Mouse (Mus musculus): ENCODE measurements at regions not wholly inside any gene's neighbourhood (a gene's known extent, or its start where the extent isn't known, plus 50 kb on each side); places are given as distances from the start of the nearest gene placed in this dataset.

DNA sequence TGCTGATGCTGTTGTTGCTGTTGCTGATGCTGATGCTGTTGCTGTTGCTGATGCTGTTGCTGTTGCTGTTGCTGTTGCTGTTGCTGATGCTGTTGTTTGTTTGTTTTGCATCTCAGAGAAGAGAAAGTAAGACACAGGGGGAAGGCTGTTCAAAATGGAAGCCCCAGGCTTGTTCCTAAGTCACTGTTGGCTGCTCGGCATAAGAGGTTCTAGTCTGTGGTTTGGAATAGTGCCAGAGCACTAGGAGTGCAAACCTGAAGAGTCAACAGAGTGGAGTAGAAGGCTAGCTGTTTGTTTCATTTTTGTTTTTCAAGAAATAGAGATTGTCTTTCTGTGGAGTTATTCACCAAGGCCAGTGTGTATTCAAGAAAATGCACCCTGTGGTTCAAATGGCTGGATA lies 75.1 kb upstream of the Nkx2-2 start:
- no peaks in the 10 kb centered on the region for H3K4me1 ChIP-seq (replicated peaks; ENCODE audit: control insufficient read depth, insufficient read depth, low read length)
- H3K36me3 ChIP-seq (ENCODE audit: control insufficient read depth, insufficient read depth, low read length), result no peaks in the 10 kb centered on the region
- no peak overlapping the region for H3K27ac ChIP-seq (ENCODE audit: control insufficient read depth, insufficient read depth, low read length)
- no peak for DNase-seq
- no peak overlapping the region for H3K4me3 ChIP-seq (ENCODE audit: control insufficient read depth, insufficient read depth, low read length)
- no peaks in the 10 kb centered on the region for H3K27me3 ChIP-seq (ENCODE audit: control insufficient read depth, insufficient read depth, low read length)
- WGBS, result 0% methylated on average over 1 of the region's 1 CpGs
- TF ChIP-seq POLR2A (IDR thresholded peaks at IDR 0.05; ENCODE audit: control insufficient read depth, extremely low read depth, insufficient read depth, low read length, poor library complexity), result no peak
- TF ChIP-seq CTCF (IDR thresholded peaks at IDR 0.05; ENCODE audit: borderline replicate concordance, control insufficient read depth, extremely low read depth, insufficient read depth, low read length, poor library complexity), result no peak

- DNase-seq, result no peak
- Histone ChIP-seq H3K27me3 (ENCODE audit: control insufficient read depth, insufficient read depth, low read length) (no peaks in the 10 kb centered on the region), H3K4me3 (ENCODE audit: control insufficient read depth, insufficient read depth, low read length) (no peak overlapping the region), H3K27ac (ENCODE audit: control insufficient read depth, insufficient read depth, low read length) (no peak overlapping the region), H3K4me1 (replicated peaks; ENCODE audit: control insufficient read depth, insufficient read depth, low read length) (no peaks in the 10 kb centered on the region), H3K36me3 (ENCODE audit: control insufficient read depth, insufficient read depth, low read length) (no peaks in the 10 kb centered on the region)
- 93% methylated on average over 5 of the region's 5 CpGs for WGBS
- no peak for TF ChIP-seq POLR2A (IDR thresholded peaks at IDR 0.05; ENCODE audit: control insufficient read depth, extremely low read depth, insufficient read depth, low read length, poor library complexity)
- TF ChIP-seq CTCF (IDR thresholded peaks at IDR 0.05; ENCODE audit: borderline replicate concordance, control insufficient read depth, extremely low read depth, insufficient read depth, low read length, poor library complexity), result no peak
Measured at GRCm38 (mm10) chr2:147267901-147268300, 73.9 kb upstream of the Nkx2-2 start.

- TF ChIP-seq POLR2A (IDR thresholded peaks at IDR 0.05; ENCODE audit: control insufficient read depth, extremely low read depth, insufficient read depth, low read length, poor library complexity), result no peak
- no peak for TF ChIP-seq CTCF (IDR thresholded peaks at IDR 0.05; ENCODE audit: borderline replicate concordance, control insufficient read depth, extremely low read depth, insufficient read depth, low read length, poor library complexity)
- WGBS, result 96% methylated on average over 3 of the region's 3 CpGs
- Histone ChIP-seq H3K4me3 (ENCODE audit: control insufficient read depth, insufficient read depth, low read length) (no peak overlapping the region), H3K27me3 (ENCODE audit: control insufficient read depth, insufficient read depth, low read length) (no peaks in the 10 kb centered on the region), H3K27ac (ENCODE audit: control insufficient read depth, insufficient read depth, low read length) (no peak overlapping the region), H3K36me3 (ENCODE audit: control insufficient read depth, insufficient read depth, low read length) (no peaks in the 10 kb centered on the region), H3K4me1 (replicated peaks; ENCODE audit: control insufficient read depth, insufficient read depth, low read length) (no peaks in the 10 kb centered on the region)
- no peak for DNase-seq
Measured at GRCm38 (mm10) chr2:147267257-147267656, 73.2 kb upstream of the Nkx2-2 start.

DNA sequence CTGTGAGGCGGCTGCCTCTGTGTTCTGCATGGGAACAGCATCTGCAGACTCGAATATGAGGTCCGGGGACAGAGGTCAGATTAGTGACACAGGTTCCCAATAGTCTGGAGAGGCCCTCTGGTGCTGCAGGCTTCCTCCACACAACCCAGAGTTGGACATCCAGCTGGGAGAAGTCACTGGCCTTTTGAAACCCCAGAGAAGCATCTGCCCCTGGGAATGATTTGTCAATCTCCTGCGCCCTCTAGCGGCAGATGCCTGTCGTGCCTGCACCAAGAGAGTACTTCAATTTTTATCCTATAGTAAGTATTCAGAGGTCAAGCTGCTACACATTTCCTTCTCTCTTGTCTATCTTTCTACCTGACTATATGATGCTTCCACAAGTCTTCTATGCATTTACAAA lies 62.7 kb upstream of the Nkx2-2 start:
- H3K4me1 ChIP-seq (replicated peaks; ENCODE audit: control insufficient read depth, insufficient read depth, low read length), result no peaks in the 10 kb centered on the region
- peak; percentile 49 for DNase-seq
- H3K27ac ChIP-seq (ENCODE audit: control insufficient read depth, insufficient read depth, low read length), result no peak overlapping the region
- no peak overlapping the region for H3K4me3 ChIP-seq (ENCODE audit: control insufficient read depth, insufficient read depth, low read length)
- H3K36me3 ChIP-seq (ENCODE audit: control insufficient read depth, insufficient read depth, low read length), result no peaks in the 10 kb centered on the region
- no peaks in the 10 kb centered on the region for H3K27me3 ChIP-seq (ENCODE audit: control insufficient read depth, insufficient read depth, low read length)
- TF ChIP-seq POLR2A (IDR thresholded peaks at IDR 0.05; ENCODE audit: control insufficient read depth, extremely low read depth, insufficient read depth, low read length, poor library complexity) (no peak), CTCF (IDR thresholded peaks at IDR 0.05; ENCODE audit: borderline replicate concordance, control insufficient read depth, extremely low read depth, insufficient read depth, low read length, poor library complexity) (0 out of 2 replicates have a peak, but pooled peaks have one; percentile 65)
- 30% methylated on average over 6 of the region's 6 CpGs for WGBS

- Histone ChIP-seq H3K27ac (ENCODE audit: control insufficient read depth, insufficient read depth, low read length) (no peak overlapping the region), H3K36me3 (ENCODE audit: control insufficient read depth, insufficient read depth, low read length) (no peaks in the 10 kb centered on the region), H3K4me1 (replicated peaks; ENCODE audit: control insufficient read depth, insufficient read depth, low read length) (no peaks in the 10 kb centered on the region), H3K4me3 (ENCODE audit: control insufficient read depth, insufficient read depth, low read length) (no peak overlapping the region), H3K27me3 (ENCODE audit: control insufficient read depth, insufficient read depth, low read length) (no peaks in the 10 kb centered on the region)
- TF ChIP-seq CTCF (IDR thresholded peaks at IDR 0.05; ENCODE audit: borderline replicate concordance, control insufficient read depth, extremely low read depth, insufficient read depth, low read length, poor library complexity), result no peak
- no peak for TF ChIP-seq POLR2A (IDR thresholded peaks at IDR 0.05; ENCODE audit: control insufficient read depth, extremely low read depth, insufficient read depth, low read length, poor library complexity)
- no peak for DNase-seq
- 92% methylated on average over 3 of the region's 3 CpGs for WGBS
Measured at GRCm38 (mm10) chr2:147254944-147255343, 60.9 kb upstream of the Nkx2-2 start.

- no peaks in the 10 kb centered on the region for H3K27me3 ChIP-seq (ENCODE audit: control insufficient read depth, insufficient read depth, low read length)
- no peak overlapping the region for H3K27ac ChIP-seq (ENCODE audit: control insufficient read depth, insufficient read depth, low read length)
- H3K4me1 ChIP-seq (replicated peaks; ENCODE audit: control insufficient read depth, insufficient read depth, low read length), result no peaks in the 10 kb centered on the region
- TF ChIP-seq CTCF (IDR thresholded peaks at IDR 0.05; ENCODE audit: borderline replicate concordance, control insufficient read depth, extremely low read depth, insufficient read depth, low read length, poor library complexity) (no peak), POLR2A (IDR thresholded peaks at IDR 0.05; ENCODE audit: control insufficient read depth, extremely low read depth, insufficient read depth, low read length, poor library complexity) (no peak)
- DNase-seq, result no peak
- H3K4me3 ChIP-seq (ENCODE audit: control insufficient read depth, insufficient read depth, low read length), result no peak overlapping the region
- 90% methylated on average over 5 of the region's 5 CpGs for WGBS
- H3K36me3 ChIP-seq (ENCODE audit: control insufficient read depth, insufficient read depth, low read length), result no peaks in the 10 kb centered on the region
Measured at GRCm38 (mm10) chr2:147254137-147254536, 60.1 kb upstream of the Nkx2-2 start.

DNA sequence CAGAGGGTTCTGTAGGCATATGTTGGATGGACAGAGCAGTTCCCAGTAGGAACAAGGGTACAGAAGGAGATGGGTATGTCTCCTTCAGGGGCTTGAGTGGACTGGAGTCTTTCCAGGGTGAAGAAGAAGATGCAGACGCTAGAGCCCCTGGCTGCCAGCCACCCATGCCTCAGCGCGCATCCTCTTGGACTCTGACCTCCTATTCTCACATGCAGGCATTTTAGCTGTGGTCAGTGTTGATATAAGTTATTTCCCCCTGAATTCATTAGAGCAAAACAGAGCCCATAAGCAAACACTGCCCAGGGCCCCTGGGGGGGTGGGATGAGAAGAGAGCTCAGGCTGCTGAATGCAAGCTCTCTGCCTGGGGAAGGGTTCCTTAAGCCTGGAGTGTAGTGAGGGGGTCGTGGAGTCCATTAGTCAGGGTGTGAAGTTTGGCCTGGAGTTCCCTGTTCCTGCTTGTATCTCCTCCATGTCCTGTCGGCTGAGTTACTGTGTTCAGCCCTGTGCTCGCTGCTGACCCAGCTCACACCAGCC lies 54.0 kb upstream of the Nkx2-2 start:
- Histone ChIP-seq H3K27ac (ENCODE audit: control insufficient read depth, insufficient read depth, low read length) (no peak overlapping the region), H3K36me3 (ENCODE audit: control insufficient read depth, insufficient read depth, low read length) (no peaks in the 10 kb centered on the region), H3K4me1 (replicated peaks; ENCODE audit: control insufficient read depth, insufficient read depth, low read length) (no peaks in the 10 kb centered on the region), H3K27me3 (ENCODE audit: control insufficient read depth, insufficient read depth, low read length) (no peaks in the 10 kb centered on the region), H3K4me3 (ENCODE audit: control insufficient read depth, insufficient read depth, low read length) (no peak overlapping the region)
- no peak for DNase-seq
- 79% methylated on average over 6 of the region's 6 CpGs for WGBS
- TF ChIP-seq CTCF (IDR thresholded peaks at IDR 0.05; ENCODE audit: borderline replicate concordance, control insufficient read depth, extremely low read depth, insufficient read depth, low read length, poor library complexity) (no peak), POLR2A (IDR thresholded peaks at IDR 0.05; ENCODE audit: control insufficient read depth, extremely low read depth, insufficient read depth, low read length, poor library complexity) (no peak)
